Mouse (Mus musculus): ENCODE data around the gene Dst.

DNA sequence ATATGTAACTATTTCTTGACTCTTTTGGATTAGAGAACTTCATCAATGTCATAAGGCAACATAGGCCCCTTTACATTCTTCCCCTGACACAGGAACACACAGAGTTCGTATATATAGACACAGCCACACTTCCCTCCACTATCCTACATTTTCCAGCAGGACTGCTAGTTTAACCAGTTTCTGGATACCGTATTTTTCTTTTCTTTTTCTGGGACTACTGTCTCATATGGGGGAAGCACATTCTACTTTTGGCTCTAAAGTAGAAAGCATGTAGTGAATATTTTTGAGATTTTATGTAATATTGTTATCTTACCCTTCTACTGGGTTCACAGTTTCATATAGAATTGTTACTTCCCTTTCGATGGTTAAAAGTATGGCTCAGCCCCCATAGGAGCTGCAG is 38.6 kb upstream of the Dst start:
- TF ChIP-seq ELF1 (IDR thresholded peaks at IDR 0.05; ENCODE audit: low read depth, low read length) (no peak), ZMIZ1 (IDR thresholded peaks at IDR 0.05; ENCODE audit: low read depth, low read length) (no peak), MAFK (IDR thresholded peaks at IDR 0.05; ENCODE audit: insufficient replicate concordance, low read length) (no peak), USF1 (IDR thresholded peaks at IDR 0.05; ENCODE audit: low read depth, low read length) (no peak), USF2 (conservative IDR thresholded peaks at IDR 0.05; ENCODE audit: low read depth, low read length) (no peak), CTCF (conservative IDR thresholded peaks at IDR 0.05 in 1 of 2, IDR thresholded peaks at IDR 0.05 in 1 of 2; ENCODE audit: low read depth in 2 of 2, low read length in 2 of 2) (no peak), HCFC1 (IDR thresholded peaks at IDR 0.05; ENCODE audit: low read depth, low read length) (no peak), ZNF384 (IDR thresholded peaks at IDR 0.05; ENCODE audit: low read depth, low read length) (no peak), POLR2A (IDR thresholded peaks at IDR 0.05; ENCODE audit: low read depth, low read length) (no peak), UBTF (IDR thresholded peaks at IDR 0.05; ENCODE audit: low read depth, low read length) (no peak), MXI1 (IDR thresholded peaks at IDR 0.05; ENCODE audit: low read depth, low read length) (no peak)
